Mouse (Mus musculus): Measurements from ENCODE around the gene Efcab12. TPM values are rescaled to one million over a fixed set of nuclear protein-coding genes. Genes with fewer than 3 reads are reported as not detected.
A peak's percentile ranks its signal among the peaks of the same experiment; 100 is the strongest.

Gene Efcab12
- total RNA-seq, 2 experiments from 2014 or later, result 0.58 to 0.80 TPM

- peak; percentile 40 to 59 for DNase-seq (ENCODE audit: low spot score in 2 of 2)
These were observed 8.6 kb upstream of the Efcab12 start for GRCm38 (mm10) chr6:115846640-115847411.

- no peak for DNase-seq (ENCODE audit: low spot score in 2 of 2)
These were observed 6.8 kb upstream of the Efcab12 start for GRCm38 (mm10) chr6:115845006-115845405.

GRCm38 (mm10) chr6:115838745-115839144, 533 bp upstream of the Efcab12 start:
- DNase-seq (ENCODE audit: low spot score in 2 of 2), result no peak

GRCm38 (mm10) chr6:115833861-115834260, 4.4 kb downstream of the Efcab12 start:
- no peak for DNase-seq (ENCODE audit: low spot score in 2 of 2)

GRCm38 (mm10) chr6:115832152-115832850, 5.9 kb downstream of the Efcab12 start:
- DNase-seq (ENCODE audit: low spot score in 2 of 2), result no peak

- DNase-seq (ENCODE audit: low spot score in 2 of 2), result no peak
These were observed 7.2 kb downstream of the Efcab12 start for GRCm38 (mm10) chr6:115830779-115831601.

GRCm38 (mm10) chr6:115823850-115824464, 14.3 kb downstream of the Efcab12 start:
- peak in 1 of 2 experiments; percentile 48 for DNase-seq (ENCODE audit: low spot score in 2 of 2)

GRCm38 (mm10) chr6:115821216-115821993, 16.8 kb downstream of the Efcab12 start:
- no peak for DNase-seq (ENCODE audit: low spot score in 2 of 2)

GRCm38 (mm10) chr6:115818129-115818528, 20.1 kb downstream of the Efcab12 start:
- DNase-seq (ENCODE audit: low spot score in 2 of 2), result no peak

- no peak for DNase-seq (ENCODE audit: low spot score in 2 of 2)
These were observed 23.2 kb downstream of the Efcab12 start for GRCm38 (mm10) chr6:115815041-115815440.

- DNase-seq (ENCODE audit: low spot score in 2 of 2), result peak; percentile 33 to 63
These were observed 24.1 kb downstream of the Efcab12 start for GRCm38 (mm10) chr6:115814104-115814503.

- DNase-seq (ENCODE audit: low spot score in 2 of 2), result no peak
These were observed 26.6 kb downstream of the Efcab12 start for GRCm38 (mm10) chr6:115811606-115812005.

- DNase-seq (ENCODE audit: low spot score in 2 of 2), result peak; percentile 85 to 86
These were observed 29.6 kb downstream of the Efcab12 start, which contains the start of gene Rpl32 for GRCm38 (mm10) chr6:115808488-115809231. Rpl32 (minus strand) TSS chr6:115808747.

GRCm38 (mm10) chr6:115808196-115808487, 30.1 kb downstream of the Efcab12 start:
- no peak for DNase-seq (ENCODE audit: low spot score in 2 of 2)

- no peak for DNase-seq (ENCODE audit: low spot score in 2 of 2)
These were observed 30.6 kb downstream of the Efcab12 start for GRCm38 (mm10) chr6:115807464-115808195.

GRCm38 (mm10) chr6:115804432-115805192, 33.6 kb downstream of the Efcab12 start:
- DNase-seq (ENCODE audit: low spot score in 2 of 2), result no peak

GRCm38 (mm10) chr6:115803541-115804382, 34.5 kb downstream of the Efcab12 start:
- DNase-seq (ENCODE audit: low spot score in 2 of 2), result peak; percentile 49 to 64

All from adrenal gland, adult 18-20 months (tissue).